Mouse (Mus musculus): Measurements from ENCODE around the gene Ldhb.
"Not testable (repeated sequence)": the region's sequence is repeated elsewhere in the genome, so short reads cannot be mapped to it uniquely, and the experiment has no call there.

The Ldhb gene

DNA sequence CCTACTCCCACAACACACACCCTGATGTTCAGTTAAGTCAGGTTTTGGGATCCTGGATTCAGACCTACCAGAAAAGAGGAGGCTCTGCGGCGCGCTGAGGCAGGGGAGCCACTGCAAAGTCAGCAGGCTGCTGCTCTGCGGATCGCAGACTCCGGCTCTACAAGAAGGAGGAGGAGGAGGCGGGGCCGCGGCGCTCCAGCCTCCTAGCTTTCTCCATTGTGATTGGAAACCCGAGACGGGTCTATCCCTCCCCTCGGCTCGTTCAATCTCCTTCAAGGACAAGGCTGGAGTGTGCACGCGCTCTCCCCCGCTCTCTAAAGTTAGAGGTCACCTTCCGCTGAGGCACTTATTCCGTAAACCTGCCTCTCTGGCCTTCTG lies at the start of gene Ldhb:
TSS of gene Ldhb (minus strand) at position 173 of the 378 bp plus-strand sequence.
- DNase-seq (ENCODE audit: low spot score): peak; percentile 77

DNA sequence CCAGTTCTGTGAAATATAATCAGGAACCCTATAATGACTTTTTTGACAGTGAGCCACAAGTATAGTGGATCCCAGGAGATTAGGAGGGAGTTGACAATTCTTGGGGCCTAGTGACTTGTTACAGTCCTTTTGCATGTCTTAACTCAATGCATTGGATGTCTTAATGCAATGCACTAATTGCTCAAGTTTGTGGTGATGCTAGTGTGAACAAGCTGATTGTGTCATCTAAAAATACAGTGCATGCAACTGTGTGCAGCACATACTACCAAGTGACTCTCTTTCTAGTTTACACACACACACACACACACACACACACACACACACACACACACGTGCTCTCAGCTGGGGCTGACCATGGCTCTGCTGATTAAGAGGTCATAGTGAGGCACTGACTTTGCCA lies 48.2 kb upstream of the Ldhb start:
- no peak for DNase-seq (ENCODE audit: low spot score)

DNA sequence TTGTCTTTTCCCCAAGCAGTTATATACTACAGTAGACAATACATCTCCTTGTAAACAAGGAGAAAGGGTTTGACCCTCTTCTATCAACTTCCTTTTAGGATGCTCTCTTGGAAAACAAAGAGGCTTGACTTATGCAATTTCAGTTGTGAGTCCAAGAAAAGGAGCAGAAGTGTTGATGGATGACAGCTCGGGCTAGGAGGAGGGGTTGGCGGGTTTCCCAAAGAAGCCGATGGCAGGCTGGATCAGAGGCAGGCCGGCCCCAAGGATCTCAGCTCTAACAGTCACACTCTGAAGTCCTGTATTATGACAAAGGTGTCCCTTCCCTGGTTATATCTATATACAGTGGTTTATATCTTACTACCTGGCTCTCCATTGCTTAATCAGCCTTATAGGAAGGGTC lies 43.7 kb upstream of the Ldhb start:
- no peak for DNase-seq (ENCODE audit: low spot score)

DNA sequence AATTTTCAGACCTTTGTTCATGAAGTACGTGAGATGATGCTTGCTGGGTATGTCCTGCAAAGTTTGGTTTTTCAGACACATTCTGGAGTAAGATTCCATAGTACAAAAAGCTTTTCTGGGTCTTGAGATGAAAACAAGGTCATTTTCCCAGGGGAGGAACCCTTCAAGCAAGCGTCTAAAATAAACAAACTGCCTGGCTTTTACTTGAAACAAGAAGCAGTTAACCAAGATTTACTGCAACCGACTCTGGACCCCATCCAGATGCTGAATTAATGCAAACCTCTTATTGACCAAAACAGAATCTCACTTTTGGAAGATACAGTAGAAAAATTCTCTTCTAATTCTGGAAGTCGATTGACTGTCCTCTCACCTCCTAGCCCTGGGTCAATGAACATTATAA lies 43.1 kb upstream of the Ldhb start:
- DNase-seq (ENCODE audit: low spot score): no peak

DNA sequence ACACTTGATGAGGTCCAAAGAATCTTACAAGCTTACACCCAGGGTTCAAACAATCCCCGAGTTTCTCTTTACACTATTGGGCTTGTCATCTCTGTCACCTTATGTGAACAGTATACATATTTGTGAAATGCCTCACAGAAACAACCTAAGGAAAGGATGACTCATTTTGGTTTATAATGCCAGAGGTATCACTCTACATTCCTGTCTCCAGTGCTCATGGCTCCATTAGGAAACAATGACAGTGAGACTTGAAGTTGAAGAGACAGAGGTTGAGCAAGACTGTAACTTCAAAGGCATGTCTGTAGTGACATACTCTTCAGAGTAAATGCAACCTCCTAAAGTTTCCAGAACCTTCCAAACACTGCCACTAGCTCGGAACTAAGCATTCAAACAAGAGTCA lies 40.6 kb upstream of the Ldhb start:
- DNase-seq (ENCODE audit: low spot score): no peak

DNA sequence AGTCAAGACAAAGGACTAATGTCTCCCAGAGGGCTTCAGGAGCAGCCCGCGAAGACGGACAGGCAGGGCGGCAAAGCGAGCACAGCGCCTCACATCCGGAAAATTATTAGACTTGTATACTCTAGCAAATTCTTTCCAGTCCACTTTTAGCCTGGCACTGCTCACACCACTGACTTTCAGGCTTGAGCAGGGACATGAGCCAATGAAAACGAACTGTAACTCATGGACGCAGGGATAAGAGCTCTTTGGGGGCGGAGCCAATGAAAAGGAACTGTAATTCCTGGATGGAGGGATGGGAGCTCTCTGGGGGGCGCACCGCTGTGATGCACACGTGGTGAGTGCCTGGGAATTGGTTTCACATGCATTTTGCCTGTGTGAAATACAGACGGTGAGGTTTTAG lies 37.4 kb upstream of the Ldhb start:
- DNase-seq (ENCODE audit: low spot score): no peak

DNA sequence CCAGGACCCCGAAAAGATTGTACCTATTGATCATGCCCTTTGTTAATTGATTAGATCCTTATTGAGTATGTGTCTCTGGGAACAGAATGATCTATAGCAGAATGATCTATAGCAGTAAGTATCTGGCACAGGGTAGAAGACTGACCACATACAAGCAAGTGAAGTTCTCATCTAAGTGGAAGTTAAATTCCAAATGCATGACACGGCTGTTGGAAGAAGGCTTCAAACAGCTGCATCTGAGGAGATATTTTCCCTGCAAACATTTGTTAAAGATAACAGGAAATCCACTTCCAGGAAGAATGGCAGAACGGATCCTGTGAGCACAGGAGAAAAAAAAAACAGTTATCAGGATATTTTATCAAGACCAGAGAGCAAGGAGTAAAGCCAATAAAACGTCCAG lies 35.9 kb upstream of the Ldhb start:
- no peak for DNase-seq (ENCODE audit: low spot score)

DNA sequence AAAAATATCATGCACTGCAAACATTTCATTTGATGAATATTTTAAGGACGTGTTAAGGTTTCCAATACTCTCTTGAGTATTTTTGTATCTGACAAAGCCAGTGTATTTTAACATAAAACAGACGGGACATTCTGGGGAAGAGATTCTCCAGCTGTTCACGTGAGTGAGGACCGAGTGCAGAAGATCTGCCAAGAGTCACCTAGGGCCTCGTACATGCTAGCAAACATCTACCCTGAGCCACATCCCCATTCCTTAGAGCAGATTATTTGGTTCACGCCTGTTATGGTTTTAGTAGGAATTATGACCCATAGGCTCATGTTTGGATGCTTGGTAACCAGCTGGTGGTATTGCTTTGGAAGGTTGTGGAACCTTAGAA lies 35.0 kb upstream of the Ldhb start:
- no peak for DNase-seq (ENCODE audit: low spot score)

DNA sequence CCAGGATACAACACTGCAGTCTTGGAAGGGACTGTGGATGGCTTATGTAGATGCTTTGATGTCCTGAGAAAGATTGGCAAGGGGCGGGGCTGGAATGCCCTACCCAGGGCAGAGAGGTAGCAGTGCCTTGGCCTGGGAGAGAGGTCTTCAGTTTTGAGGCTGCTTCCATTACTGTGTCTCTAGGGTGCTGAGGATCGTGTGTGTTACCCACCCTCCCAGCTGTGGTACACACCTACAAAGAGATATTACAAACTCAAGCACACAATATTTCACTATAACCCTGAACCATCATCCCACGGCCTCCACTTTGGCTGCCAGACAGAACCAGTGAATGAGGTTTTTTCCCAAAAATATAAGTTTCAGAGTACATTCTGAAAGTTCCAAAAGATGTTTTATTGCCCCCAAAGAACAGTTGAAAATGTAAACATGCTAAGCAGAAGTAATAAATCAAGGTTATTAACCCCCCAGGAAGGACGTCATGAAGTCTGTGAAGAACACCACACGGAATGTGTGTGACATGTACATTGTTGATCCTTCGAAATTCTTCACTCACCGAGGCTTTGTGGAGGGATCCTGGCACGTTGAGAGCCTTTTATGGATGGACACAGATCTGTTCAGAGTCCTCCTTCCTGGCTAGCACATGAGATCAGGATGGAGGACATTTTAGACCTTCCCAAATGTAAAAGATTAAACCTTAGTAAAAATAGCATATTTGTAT lies 34.5 kb upstream of the Ldhb start:
- no peak for DNase-seq (ENCODE audit: low spot score)

DNA sequence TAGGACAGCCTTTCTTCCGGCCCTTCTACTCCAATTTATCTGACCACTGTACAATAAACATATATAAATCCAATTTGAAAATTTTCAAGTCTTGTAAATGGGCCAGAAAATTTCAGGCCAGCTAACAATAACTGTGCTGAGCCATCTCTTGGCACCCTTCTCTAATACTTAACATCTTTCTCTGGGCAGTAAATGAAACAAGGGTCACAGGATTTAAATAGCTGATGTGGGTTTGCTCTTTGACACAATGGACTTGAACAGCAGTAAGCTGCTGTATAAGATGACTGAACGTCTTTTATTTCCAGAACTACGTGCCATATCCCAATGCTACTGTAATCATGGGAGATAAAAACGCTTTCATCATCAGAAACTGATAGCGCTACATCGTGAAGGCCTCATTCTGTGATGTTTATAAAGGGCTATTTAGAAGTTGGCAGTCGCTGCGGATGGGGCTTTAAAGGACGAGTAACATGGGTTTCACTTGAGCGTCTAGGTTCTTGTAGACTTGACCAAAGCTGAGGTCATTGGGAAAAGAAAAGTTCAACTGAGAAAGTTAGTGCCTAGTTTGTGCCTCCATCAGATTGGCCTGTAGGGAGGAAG lies 32.9 kb upstream of the Ldhb start:
- no peak for DNase-seq (ENCODE audit: low spot score)

DNA sequence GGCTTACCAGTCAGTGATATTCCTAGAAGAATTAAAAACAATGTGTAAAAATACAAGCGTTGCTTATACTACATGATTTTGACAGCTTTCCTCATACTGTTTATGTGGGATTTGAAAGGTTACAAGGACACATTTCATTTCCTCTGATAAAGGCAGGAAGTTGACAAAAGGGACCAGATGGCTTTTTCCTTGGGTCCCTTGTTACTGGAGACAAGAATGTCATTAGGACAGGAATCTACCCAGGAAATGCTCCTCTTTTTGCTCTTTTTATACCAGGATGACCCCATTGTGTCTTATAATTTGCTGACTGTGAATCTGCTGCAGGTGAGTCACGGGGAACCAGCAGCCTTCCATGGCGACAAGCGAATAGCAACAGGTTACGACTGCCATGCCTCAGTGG lies 32.4 kb upstream of the Ldhb start:
- no peak for DNase-seq (ENCODE audit: low spot score)

DNA sequence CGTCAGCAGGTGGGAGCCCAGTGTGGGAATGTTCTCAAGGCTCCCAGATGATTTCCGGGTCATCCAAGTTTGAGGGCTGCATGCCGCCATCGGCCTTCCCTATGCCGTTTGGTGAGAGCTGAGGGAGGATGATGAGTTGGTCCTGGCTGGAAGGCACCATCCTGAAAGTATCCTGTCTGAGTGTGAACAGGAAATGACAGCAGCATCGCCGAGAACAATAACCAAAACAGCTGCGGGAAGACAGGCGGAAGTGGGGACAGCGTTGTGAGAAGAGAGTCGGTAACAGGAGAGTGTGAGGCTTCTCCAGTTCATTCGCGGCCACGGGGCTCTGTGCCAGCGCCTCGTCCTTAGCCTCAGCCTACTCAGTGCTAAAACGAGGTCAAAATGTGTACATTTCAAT lies 30.7 kb upstream of the Ldhb start:
- DNase-seq (ENCODE audit: low spot score): no peak

DNA sequence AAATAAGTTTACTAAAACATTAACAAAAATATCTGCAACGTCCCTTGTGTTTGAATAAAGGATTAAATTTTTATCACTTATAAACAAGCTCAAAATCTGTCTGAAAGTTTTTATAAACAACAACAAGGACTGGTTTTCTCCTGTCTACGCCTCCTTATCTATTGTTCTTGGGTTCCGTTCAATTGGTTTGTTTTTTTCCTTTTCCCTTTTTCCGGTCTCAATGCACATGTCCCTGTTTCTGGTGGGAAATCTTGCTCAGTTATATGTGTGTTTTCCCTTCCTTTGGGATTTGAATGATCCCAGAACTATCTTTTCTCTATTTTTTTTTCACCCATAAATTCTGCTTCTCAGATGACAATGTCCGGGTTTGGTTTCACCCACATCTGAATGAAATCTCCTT lies 25.7 kb upstream of the Ldhb start:
- DNase-seq (ENCODE audit: low spot score): no peak

DNA sequence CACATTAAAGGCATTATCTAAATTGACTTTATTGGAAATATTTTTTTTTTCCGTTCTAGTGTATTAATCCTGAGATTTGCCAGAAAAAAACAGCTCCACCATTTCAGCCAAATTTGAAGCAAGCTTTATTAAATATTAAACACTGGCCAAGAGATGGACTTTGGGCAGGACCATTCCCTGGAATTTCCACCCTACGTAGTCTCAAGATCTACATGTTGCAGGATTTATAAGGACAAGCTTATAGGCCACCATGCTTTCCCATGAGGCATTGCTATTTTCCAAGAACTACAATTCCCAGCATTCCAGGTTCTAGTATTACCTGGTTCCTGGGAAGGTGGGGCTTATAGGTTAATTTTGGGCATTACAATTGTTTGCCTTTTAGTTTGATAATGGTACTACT lies 24.9 kb upstream of the Ldhb start:
- no peak for DNase-seq (ENCODE audit: low spot score)

DNA sequence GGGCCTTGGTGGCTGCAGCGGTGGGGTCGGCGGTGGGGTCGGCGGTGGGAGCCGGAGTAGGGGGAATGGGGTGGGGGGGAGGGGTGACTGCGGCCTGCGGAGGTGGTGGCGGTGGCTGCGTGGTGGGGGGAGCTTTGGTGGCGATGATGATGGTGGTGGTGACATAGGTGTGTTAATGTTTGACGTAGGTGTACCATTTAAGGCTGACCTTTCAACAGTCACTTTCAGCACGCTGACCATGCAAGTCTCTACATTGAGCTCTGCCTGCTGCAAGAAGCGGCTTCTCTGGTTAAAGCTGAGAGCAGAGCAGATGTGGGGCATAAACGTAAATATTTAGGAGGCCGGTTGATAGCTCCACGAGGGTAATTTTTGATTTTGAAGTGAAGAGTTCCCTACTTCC lies 24.4 kb upstream of the Ldhb start:
- no peak for DNase-seq (ENCODE audit: low spot score)

DNA sequence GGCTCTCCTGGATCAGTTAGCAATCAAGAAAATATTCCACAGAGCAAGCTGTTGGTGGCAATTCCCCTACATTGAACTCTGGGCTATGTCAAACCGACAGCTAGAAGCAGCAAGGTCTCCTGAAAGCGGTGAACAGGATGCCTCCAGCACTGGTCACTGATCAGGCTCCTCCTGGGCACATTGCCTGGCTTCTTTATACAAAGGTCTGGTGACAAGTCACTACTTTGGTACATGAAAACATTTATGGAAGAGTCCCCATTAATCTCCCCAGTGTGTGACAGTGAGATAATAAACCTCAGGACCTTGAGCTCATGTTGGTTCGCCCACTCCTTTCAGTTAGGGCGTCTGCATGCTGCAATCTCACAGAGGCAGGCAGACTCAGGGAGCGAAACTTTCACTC lies 22.6 kb upstream of the Ldhb start:
- DNase-seq (ENCODE audit: low spot score): no peak

DNA sequence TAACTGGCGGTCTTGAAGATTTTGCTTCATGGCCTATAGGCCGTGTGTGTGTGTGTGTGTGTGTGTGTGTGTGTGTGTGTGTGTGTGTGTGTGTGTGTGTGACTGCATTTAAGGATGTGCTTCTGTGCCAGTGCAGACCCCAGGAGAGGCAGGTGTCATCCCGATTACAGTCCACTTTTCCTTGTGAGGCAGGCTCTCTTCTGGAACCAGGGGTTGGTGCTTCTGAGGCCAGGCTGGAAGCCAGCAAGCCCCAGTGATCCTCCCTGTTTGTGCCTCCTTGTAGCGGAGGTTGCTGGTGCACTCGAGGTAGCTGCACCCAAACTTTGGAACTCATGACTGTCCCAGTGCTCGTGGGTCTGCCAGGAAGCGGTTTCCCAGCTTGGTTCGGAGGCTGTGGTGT lies 21.9 kb upstream of the Ldhb start:
- DNase-seq (ENCODE audit: low spot score): no peak

DNA sequence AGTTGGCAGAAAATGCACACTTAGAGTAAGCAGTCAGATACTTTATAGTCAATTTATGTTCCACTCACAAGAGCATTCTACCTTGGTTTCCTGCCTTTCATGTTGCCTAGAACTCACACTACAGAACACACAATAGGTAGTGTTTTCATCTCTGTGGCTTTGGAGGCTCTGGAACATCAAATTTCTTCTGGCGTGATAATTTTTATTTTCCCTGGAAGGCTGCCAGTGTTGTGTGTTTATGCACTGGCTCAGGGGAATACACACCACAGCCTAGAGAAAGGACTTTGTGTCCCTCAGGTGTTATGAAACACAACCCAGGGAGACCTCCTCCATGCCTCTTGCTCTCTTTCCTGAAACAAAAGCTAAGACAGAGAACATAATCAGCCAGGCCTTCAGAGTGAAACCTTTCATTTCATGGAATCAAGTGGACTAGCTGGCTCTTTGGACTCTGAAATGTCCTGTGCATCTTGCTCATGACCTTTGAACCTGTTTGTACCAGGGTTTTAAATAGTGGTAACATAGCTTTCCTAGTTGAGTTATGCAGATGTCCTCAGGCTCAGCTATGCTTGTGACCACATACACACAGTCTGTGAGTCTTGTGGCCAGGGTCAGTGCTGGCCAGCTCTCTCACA lies 20.3 kb upstream of the Ldhb start:
- no peak for DNase-seq (ENCODE audit: low spot score)

DNA sequence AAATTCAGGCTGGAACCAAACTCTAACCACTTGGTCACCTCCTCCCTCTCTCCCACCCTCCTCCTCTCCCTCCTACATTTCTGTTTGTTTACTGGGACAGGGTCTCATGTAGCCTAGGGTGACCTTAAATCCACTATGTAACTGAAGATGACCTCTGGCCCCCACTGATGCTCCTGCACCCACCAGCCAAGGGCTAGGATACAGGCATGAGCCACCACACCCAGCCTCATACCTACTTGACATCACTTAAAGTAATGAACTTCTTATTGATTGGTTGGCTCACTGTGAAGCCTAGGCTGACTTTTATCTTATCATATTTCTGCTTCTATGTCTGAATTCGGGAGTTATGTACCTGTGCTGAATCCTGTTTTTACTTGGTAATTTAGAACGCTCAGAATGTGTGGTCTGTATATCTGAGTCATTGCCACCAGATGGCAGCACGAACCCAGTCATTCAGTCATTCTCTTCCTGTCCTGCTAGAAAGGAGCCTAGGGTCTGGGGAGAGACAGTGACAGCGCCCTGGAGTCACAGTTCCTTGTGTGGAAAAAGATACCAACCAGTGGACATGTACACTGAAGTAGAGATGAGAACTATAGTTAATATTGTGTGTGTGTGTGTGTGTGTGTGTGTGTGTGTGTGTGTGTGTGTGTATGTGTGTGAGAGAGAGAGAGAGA lies 17.0 kb upstream of the Ldhb start:
- no peak for DNase-seq (ENCODE audit: low spot score)

DNA sequence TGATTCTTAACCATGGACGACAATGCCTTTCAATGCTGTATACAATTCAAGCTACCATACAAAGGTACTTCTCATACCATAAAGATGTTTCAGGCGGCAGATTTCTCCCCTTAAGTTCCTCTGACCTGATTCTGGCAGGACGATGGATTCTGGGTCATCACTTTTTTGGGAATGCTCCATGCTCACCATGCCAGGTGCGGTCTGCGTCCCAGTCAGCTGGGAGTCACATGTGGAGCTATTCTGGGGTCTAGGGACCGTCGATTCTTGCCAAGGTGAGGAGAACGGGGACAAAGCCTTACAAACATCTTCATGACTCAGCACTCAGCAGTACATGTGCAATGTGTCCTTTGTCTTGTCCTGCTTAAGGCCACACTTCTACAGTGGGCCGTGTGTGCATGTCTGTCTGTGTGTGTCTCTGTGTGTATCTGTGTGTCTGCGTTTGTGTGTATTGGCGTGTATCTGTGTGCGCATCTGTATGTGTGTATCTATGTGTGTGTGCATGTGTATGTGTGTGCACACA lies 13.9 kb upstream of the Ldhb start:
- no peak for DNase-seq (ENCODE audit: low spot score)

DNA sequence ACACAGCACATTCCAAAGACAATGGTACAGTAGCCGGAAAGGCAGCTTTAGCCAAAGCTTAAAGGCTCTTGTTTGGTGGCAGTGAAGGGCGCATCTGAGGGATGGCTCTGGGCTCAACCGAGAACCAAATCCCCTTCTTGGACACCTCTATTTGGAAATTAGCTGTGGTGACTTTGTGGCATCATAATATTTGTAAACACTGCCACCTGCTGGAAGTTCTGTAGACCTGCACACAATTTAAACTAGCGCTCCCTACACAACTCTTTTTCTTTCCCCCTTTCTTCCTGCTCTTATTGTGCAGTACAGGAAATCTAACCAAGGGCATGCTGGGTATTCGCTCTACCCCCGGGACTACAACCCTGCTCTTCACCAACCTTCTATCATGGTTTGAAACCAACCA lies 11.4 kb upstream of the Ldhb start:
- no peak for DNase-seq (ENCODE audit: low spot score)

DNA sequence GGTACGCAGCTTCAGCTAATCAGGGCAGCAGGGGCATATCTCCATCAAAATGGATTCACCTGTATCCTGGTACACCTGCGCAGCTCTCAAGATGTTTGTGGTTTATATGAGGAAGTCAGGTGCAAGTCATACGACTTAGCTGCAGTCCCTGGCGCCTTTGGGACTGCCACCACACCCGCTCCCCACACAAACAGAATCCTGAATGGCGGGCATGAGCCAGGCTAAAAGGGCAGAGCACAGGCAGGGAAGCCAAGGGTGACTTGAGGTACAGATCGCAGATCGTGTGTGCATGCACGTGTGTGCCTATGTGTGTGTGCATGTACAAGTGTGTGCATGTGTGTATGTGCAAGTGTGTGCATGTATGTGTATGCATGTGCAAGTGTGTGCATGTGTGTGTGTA lies 7.6 kb upstream of the Ldhb start:
- not testable (repeated sequence) for DNase-seq (ENCODE audit: low spot score)

DNA sequence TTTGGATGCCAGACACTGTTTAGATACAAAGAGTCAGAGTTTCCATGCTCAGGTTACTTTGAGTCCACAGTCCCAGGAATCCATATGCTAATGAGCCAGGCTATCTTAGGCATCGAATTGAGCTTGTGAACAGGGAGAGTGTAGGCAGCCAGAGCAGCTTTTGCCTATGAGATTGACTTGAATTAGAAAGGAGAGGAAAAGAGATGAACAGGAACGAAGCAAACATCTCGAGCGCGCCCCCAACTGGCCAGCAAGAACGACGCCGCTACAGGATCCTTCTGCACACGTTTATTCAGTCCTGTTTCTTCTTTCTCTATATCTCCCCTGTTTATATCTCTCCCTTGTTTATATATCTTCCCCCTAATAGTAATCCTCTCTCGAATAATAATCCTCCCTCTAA lies 7.2 kb upstream of the Ldhb start:
- no peak for DNase-seq (ENCODE audit: low spot score)
